Mouse (Mus musculus): ENCODE data around the gene Dab2ip.

Gene Dab2ip

GRCm38 (mm10) chr2:35651297-35651731 lies 93.2 kb downstream of the Dab2ip start:
- DNase-seq (ENCODE audit: extremely low spot score, low read depth, low spot score), result no peak

- DNase-seq (ENCODE audit: extremely low spot score, low read depth, low spot score), result no peak
Observed at GRCm38 (mm10) chr2:35652984-35653383, 94.9 kb downstream of the Dab2ip start.

GRCm38 (mm10) chr2:35654795-35655194 lies 96.7 kb downstream of the Dab2ip start:
- DNase-seq (ENCODE audit: extremely low spot score, low read depth, low spot score), result no peak

- no peak for DNase-seq (ENCODE audit: extremely low spot score, low read depth, low spot score)
Observed at GRCm38 (mm10) chr2:35655996-35656395, 97.9 kb downstream of the Dab2ip start.

GRCm38 (mm10) chr2:35658311-35658710 lies 100.2 kb downstream of the Dab2ip start:
- DNase-seq (ENCODE audit: extremely low spot score, low read depth, low spot score), result no peak

GRCm38 (mm10) chr2:35659578-35660194 lies 101.6 kb downstream of the Dab2ip start:
- no peak for DNase-seq (ENCODE audit: extremely low spot score, low read depth, low spot score)

- DNase-seq (ENCODE audit: extremely low spot score, low read depth, low spot score), result no peak
Observed at GRCm38 (mm10) chr2:35660953-35661374, 102.9 kb downstream of the Dab2ip start.

- DNase-seq (ENCODE audit: extremely low spot score, low read depth, low spot score), result no peak
Observed at GRCm38 (mm10) chr2:35661454-35662000, 103.5 kb downstream of the Dab2ip start.

- no peak for DNase-seq (ENCODE audit: extremely low spot score, low read depth, low spot score)
Observed at GRCm38 (mm10) chr2:35662001-35662491, 104.0 kb downstream of the Dab2ip start.

- no peak for DNase-seq (ENCODE audit: extremely low spot score, low read depth, low spot score)
Observed at GRCm38 (mm10) chr2:35662738-35663550, 104.9 kb downstream of the Dab2ip start.

- no peak for DNase-seq (ENCODE audit: extremely low spot score, low read depth, low spot score)
Observed at GRCm38 (mm10) chr2:35667746-35668145, 109.7 kb downstream of the Dab2ip start.

GRCm38 (mm10) chr2:35669217-35669616 lies 111.2 kb downstream of the Dab2ip start:
- DNase-seq (ENCODE audit: extremely low spot score, low read depth, low spot score), result no peak

- no peak for DNase-seq (ENCODE audit: extremely low spot score, low read depth, low spot score)
Observed at GRCm38 (mm10) chr2:35669748-35670147, 111.7 kb downstream of the Dab2ip start.

GRCm38 (mm10) chr2:35670300-35670699 lies 112.2 kb downstream of the Dab2ip start:
- no peak for DNase-seq (ENCODE audit: extremely low spot score, low read depth, low spot score)

- no peak for DNase-seq (ENCODE audit: extremely low spot score, low read depth, low spot score)
Observed at GRCm38 (mm10) chr2:35671980-35672910, 114.2 kb downstream of the Dab2ip start.

- no peak for DNase-seq (ENCODE audit: extremely low spot score, low read depth, low spot score)
Observed at GRCm38 (mm10) chr2:35673181-35673580, 115.1 kb downstream of the Dab2ip start.

GRCm38 (mm10) chr2:35673986-35674385 lies 115.9 kb downstream of the Dab2ip start:
- no peak for DNase-seq (ENCODE audit: extremely low spot score, low read depth, low spot score)

GRCm38 (mm10) chr2:35674431-35674830 lies 116.4 kb downstream of the Dab2ip start:
- no peak for DNase-seq (ENCODE audit: extremely low spot score, low read depth, low spot score)

GRCm38 (mm10) chr2:35676075-35676665 lies 118.1 kb downstream of the Dab2ip start:
- no peak for DNase-seq (ENCODE audit: extremely low spot score, low read depth, low spot score)

- DNase-seq (ENCODE audit: extremely low spot score, low read depth, low spot score), result no peak
Observed at GRCm38 (mm10) chr2:35677855-35678254, 119.8 kb downstream of the Dab2ip start.
